Mouse (Mus musculus): ENCODE data around the gene Ms4a18.

- no peak for TF ChIP-seq GATA1 (IDR thresholded peaks at IDR 0.05; ENCODE audit: borderline replicate concordance, low read length)
- TF ChIP-seq FLI1 (IDR thresholded peaks at IDR 0.05; ENCODE audit: low read length), result no peak
These were observed 35.4 kb upstream of the Ms4a18 start for GRCm38 (mm10) chr19:11053277-11053676.
